Mouse (Mus musculus): ENCODE results near the gene 2310061N02Rik. TPM values are rescaled to one million over a fixed set of nuclear protein-coding genes. Genes with fewer than 3 reads are reported as not detected.
"Not testable (repeated sequence)": the region's sequence is repeated elsewhere in the genome, so short reads cannot be mapped to it uniquely, and the experiment has no call there.

Gene 2310061N02Rik
- total RNA-seq (2021) = not detected
- long read RNA-seq, experiment 1 = 0 reads
- long read RNA-seq, experiment 2 = 0 reads

DNA sequence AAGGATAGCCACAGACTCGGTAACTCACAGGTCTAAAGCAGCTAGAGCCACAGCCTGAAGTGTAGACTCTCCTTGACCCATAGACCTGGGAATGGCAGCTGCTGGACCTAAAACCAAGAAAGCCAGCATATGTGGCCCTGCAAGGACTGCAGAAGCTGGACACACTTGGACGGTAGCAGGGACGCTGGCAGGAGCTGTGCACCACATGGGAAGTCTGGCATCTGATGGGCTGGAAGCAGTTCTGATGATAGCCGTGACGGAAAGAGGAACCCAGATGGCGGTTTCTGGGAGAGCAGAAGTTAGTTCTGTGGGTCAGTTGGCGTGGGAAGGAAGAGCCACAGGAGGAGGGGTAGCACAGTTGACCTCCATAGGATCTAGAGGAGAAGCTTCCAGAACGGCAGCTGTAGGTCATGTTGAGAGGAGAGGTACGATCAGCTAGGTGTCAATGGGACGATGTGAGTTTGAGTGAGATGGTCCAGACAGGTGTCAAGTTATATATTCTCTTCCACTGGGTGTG lies at the start of gene 2310061N02Rik:
Gene 2310061N02Rik, minus strand, starts transcription at position 467 of the 517 bp plus-strand sequence.
- no peak for DNase-seq

DNA sequence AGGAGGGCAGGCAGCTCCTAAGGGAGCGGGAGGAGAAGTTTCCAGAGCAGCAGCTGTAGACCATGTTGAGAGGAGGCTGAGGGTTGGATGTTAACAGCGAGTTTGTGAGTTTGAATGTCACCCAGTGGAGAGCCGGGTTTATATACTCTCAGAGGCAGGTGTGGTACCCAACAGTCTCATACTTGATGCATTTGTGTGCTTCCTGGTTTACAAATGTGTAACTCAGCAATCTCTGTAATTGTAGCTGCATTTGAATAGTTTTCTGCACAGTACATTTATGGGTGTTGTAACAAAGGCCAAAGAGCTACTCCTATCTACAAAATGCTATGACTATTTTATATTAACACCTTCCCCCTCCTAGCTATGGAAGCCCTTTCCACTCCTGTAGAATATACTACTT lies 43.8 kb upstream of the 2310061N02Rik start, which contains the start of gene Krtap13:
Gene Krtap13, minus strand, starts transcription at position 101 of the 400 bp plus-strand sequence.
- DNase-seq = not testable (repeated sequence)

DNA sequence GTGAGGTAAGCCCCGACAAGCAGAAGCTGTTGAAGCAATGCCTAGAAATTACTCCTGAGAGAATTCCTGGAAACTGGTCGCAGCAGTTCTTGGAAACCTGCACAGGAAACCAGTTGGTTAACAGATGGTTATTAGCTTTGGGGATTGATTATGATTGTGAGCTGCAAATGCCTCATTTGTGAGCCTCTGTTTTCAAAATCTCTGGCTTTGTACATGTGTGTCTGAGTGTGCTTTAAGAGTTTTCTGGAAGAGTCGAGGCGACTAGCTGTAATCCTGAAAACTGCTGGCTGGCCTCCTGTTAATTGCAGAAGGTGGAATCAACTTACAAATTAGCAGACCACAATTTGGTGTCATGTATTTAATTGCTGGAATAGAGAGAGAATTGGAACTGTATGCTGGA lies 40.2 kb upstream of the 2310061N02Rik start:
- no peak for DNase-seq

DNA sequence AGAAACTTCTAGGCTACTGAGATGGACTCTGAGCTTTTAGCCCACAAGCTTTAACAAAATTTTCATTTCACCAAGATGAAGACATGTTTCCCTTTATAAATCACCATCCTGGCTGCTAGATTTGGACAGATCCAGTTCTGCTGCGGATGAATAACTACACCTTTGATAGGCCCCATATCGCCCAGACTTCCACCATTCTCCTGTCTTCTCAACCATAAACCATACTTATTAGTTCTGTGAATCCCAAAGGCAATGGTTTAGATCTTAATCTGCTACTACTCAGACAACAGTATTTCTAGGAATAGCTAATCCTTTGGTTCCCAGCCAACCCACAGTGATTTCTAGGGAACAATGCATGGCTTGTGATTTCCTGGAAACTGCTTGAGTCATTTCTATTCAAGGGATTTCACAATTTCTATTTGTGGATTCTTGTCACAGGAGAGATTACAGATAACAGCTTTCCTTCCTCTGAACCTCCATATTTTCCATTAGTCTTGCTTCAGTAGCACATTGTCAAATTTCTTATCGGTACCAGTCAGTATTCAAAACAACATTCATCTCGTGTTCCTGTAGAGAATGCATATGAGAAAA lies 37.1 kb upstream of the 2310061N02Rik start:
- DNase-seq = no peak

DNA sequence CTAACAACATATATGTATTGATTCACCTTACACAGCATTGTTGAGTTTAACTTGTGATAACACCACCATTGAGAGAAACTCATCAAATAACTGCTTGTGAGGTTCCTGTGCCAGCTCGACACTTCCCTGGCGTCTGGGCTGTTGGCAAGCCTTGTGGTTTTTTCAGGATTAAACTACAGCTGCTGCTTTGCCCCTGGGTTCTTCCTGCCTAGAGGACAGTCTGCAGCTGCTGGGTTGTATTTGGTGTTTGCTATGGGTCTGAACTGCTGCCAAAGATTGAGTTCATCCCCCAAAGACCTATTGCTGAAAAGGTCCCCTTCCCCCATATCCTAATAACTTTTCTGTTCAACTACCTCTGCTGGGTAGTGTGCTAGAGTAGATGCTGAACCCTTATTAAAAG lies 27.6 kb upstream of the 2310061N02Rik start:
- no peak for DNase-seq

DNA sequence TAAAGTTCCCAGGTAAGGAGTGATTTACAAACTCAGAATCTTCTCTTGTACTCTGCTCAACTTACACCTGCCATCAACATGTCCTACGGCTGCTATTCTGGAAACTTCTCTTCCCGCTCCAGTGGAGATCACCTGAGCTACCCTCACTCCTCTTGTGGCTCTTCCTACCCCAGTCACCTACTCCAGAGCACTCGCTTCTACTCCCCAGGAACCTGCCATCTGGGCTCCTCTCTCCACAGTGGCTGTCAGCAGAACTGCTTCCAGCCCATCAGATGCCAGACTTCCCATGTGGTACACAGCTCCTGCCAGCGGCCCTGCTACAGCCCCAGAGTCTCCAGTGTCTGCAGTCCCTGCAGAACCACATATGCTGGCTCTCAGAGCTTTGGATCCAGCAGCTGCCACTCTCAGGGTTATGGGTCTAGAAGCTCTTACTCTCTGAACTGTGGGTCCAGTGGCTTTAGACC lies 21.1 kb upstream of the 2310061N02Rik start, which contains the start of gene Krtap13-1:
Gene Krtap13-1, plus strand, starts transcription at position 51 of the 464 bp plus-strand sequence.
- no peak for DNase-seq

DNA sequence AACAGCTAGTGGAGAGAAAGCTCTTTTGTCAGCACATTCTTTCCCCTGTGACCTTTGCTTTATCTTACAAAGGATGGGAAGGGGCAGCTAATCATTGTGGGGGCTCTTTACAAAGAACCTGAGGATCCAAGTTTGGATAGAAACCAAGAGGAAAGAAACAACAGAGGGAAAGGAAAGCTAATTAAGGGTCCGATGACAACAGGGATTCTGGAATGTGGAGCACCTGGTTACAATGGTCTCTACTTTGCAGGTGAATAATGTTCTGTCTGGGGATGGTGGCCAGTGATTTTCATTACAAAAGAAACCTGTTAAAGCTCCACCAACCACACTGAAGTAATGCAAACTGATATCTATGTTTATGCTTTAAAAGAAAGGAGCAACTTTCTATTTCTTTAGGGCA lies 12.3 kb upstream of the 2310061N02Rik start:
- no peak for DNase-seq

DNA sequence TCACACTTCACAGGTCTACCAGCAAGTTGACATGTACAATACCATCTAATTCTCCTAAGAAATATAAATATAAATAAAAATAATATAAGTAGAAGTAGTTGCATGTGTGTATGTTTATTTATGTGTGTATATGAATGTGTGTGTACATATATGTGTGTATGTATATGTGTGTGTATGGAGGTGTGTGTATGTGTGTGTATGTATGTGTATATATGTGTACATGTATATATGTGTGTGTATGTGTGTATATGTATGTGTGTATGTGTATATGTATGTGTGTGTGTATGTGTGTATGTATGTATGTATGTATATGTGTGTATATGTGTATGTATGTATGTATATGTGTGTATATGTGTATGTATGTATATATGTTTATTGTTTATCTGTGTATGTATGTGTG lies 8.8 kb upstream of the 2310061N02Rik start:
- DNase-seq = no peak

DNA sequence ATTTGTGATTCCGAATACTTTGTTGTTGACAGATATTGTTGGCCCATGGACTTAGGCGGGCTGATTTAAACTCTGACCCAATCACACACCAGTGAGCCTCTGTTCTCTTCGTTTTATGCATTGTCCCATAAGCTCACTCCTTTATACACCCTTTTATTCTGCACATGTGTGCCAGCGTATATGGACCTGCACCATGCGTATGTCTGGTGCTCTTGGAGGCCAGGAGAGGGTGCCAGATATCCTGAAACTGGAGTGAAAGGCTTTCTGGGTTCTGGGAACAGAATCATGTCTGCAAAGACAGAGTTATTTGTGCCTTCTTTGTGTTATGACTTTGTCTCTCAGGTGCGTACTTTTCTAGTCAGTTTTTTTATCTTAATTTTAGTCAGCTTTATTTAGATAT lies 3.5 kb upstream of the 2310061N02Rik start:
- DNase-seq = no peak

DNA sequence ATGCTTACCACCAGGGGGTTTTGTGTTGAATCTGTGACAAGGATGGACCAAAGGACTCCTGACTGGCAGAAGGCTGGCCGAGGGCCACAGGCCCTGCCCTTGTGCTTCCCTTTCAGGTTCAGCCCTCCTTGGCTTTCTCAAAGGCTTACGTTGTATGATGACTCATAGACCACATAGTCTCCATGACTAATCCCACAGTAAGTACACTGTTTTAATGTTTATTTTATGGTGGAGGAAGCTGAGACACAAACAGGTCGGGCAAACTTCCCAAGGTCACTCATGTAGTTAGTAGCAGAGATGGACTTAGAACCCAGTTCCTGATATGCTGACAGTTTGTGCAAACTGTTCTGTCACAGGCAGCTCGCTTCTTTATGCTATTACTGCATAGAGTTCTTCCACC lies 3.0 kb upstream of the 2310061N02Rik start:
- no peak for DNase-seq

DNA sequence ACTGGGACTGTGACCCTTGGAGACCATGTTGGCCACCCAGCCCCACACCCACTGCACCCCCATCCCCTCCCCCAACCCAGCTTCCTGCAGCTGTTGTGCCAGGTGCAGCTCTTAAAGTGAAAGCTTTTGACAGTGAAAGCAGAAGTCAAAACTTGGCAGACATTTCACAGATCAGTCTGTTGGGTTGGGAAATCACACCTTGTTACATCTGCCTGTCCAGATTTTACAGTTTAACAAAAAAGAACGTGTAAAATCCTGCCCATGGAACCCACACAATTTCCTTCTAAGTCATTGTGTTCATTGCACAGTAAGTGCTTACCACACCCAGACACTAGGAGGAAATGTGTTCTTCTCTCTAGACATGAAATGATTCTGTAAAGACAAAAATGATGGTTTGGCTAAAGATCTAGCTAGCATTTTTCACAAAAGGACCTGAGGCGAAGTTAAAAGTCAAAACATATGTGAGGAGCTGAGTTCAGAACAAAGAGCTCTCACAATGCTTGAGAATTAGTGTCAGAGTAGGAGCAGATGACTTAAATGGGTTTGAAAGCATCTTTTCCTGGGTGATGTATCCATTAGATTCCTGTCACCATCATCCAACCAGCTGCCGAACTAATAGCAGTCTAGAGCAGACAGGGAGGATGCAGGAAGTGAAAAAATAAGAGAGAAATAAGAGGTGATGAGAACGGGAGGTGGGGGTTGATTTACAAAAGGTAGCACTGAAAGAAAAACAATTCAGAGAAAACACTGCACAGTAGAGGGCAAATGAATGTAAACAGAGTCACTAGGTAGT lies 6.5 kb downstream of the 2310061N02Rik start:
- DNase-seq = no peak

DNA sequence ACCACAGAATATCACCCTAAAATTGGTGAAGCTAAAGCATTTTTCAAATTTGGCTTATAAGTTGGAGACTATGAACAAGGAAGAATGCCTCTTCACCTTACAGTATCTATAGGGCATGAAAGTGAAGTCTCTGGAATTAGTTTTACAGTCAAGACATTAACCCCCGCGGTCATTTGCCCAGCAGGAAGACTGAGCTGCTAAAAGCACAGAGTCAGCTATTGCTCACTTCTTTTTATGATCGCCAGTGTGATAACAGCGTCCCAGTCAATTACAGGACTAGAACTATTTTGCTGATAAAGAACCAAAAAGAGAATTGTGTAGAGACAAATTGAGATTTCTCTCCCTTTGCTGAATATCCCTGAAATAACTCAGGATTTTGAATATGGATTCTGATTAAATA lies 11.5 kb downstream of the 2310061N02Rik start:
- DNase-seq = no peak

DNA sequence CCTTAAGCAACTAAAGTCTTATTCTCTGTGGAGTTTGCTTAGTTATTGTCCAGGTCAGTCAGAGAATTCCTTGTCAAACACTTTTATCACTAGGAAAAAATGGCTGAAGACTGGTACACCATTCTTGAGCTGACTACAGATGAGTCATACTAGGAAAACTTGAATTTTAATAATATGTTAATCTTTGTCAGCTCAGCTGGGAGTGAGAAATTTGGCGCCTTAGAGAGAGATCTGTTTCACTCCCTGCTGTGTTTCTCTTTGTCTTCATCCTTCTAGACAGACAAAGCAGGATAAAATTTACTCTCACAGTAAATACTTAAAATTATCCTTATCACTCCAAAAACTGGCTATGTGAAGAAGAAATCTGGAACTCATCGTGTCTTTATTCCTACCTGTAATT lies 26.5 kb downstream of the 2310061N02Rik start:
- no peak for DNase-seq

DNA sequence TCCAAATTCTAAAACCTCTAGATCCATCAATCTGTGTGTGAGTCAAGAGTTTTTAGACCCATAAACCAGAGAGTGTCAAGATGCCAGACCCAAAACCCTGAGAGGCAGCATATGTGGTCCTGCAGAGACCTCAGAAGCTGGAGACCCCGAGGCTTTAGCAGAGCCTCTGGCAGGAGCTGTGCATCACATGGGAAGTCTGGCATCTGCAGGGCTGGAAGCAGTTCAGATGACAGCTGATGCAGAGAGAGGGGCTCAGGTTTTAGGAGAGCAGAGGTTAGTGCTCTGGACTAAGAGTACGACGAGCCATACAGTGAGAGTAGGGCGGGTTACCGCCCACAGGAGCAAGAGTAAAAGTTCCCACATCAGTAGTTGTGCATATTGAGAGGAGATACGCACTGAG lies 28.7 kb downstream of the 2310061N02Rik start:
- no peak for DNase-seq

DNA sequence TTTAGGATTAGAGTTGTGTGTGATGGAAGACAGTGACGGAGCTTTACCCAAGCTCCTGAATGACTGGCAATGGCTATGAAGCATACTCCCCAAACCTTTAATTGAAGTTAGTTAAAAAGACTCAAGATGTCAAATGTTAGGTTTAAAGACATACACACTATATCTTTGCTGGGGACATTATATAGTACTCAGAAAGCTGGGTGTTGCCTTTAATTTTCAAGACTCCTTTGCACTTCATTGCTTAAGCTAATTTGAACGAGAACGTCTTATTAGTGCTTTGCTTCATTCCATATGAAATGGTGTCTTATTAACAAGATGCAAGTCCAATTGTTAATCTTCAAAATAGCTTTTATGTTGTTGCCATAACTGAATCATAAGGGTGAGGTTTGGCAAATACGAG lies 36.2 kb downstream of the 2310061N02Rik start, which contains the start of gene Krtap27-1:
Gene Krtap27-1, minus strand, starts transcription at position 101 of the 400 bp plus-strand sequence.
- DNase-seq = no peak

DNA sequence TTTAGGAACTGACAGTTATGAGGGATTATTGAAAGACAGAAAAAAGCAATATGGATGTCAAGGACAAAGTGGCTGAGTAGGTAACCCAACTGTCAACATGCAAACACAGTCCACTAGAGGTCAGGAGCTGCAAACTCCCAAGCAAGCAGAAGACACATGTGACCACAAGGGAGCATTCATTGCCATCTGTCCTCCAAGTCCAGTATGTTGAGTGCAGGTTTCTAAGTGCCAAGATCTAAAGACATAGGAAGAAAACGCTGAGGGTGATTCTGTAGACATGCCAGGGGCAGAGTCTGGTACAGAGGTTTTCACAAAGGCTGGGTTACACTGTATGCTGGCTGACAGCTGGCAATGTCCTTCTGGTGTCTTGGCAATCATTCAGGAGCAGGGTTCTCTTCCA lies 50.3 kb downstream of the 2310061N02Rik start:
- no peak for DNase-seq

Other genes starting within 250 kb of the 2310061N02Rik start
- not detected for gene Cldn17, start 201.0 kb downstream of the 2310061N02Rik start, total RNA-seq (2021)
- not detected for gene Cldn8, start 144.8 kb downstream of the 2310061N02Rik start, total RNA-seq (2021)
- gene Krtap24-1, start 95.7 kb downstream of the 2310061N02Rik start, total RNA-seq (2021) = not detected
- not detected for gene 2310079G19Rik, start 80.3 kb downstream of the 2310061N02Rik start, total RNA-seq (2021)
- gene Krtap26-1, start 60.2 kb downstream of the 2310061N02Rik start, total RNA-seq (2021) = not detected
- not detected for gene Krtap27-1, start 36.3 kb downstream of the 2310061N02Rik start, total RNA-seq (2021)
- not detected for gene Krtap13-1, start 20.9 kb upstream of the 2310061N02Rik start, total RNA-seq (2021)
- not detected for gene Krtap13, start 43.7 kb upstream of the 2310061N02Rik start, total RNA-seq (2021)
- gene 2310034C09Rik, start 50.9 kb upstream of the 2310061N02Rik start, total RNA-seq (2021) = not detected
- gene 2310057N15Rik, start 66.2 kb upstream of the 2310061N02Rik start, total RNA-seq (2021) = not detected
- gene Gm5965, start 69.9 kb upstream of the 2310061N02Rik start, total RNA-seq (2021) = not detected
- not detected for gene Gm20741, start 104.3 kb upstream of the 2310061N02Rik start, total RNA-seq (2021)
- gene Krtap15, start 112.3 kb upstream of the 2310061N02Rik start, total RNA-seq (2021) = not detected
- gene Krtap14, start 118.2 kb upstream of the 2310061N02Rik start, total RNA-seq (2021) = not detected
- not detected for gene Krtap19-1, start 161.4 kb upstream of the 2310061N02Rik start, total RNA-seq (2021)
- not detected for gene Krtap19-2, start 166.3 kb upstream of the 2310061N02Rik start, total RNA-seq (2021)
- gene Krtap19-3, start 170.1 kb upstream of the 2310061N02Rik start, total RNA-seq (2021) = not detected
- gene Krtap19-4, start 177.1 kb upstream of the 2310061N02Rik start, total RNA-seq (2021) = not detected
- gene Krtap19-5, start 188.5 kb upstream of the 2310061N02Rik start, total RNA-seq (2021) = not detected
- gene Krtap19-9b, start 224.3 kb upstream of the 2310061N02Rik start, total RNA-seq (2021) = not detected